Mouse (Mus musculus): ENCODE measurements around the gene Por.

GRCm38 (mm10) chr5:135682942-135683570 is 13.2 kb downstream of the Por start:
- TF ChIP-seq CTCF (IDR thresholded peaks at IDR 0.05) (no peak), POLR2A (IDR thresholded peaks at IDR 0.05; ENCODE audit: insufficient read depth, low read depth, low read length) (no peak)
